Mouse (Mus musculus) left cerebral cortex, postnatal 25 days (tissue): Measurements from ENCODE around the gene Gm19965. TPM values are rescaled to one million over a fixed set of nuclear protein-coding genes. Genes with fewer than 3 reads are reported as not detected.

Experiments used
- DNase-seq, 2 experiments: peaks; one replicate each; pipeline ENCODE4 v3.0.0; 2022; ENCODE audit warnings: low spot score in 2 of 2, mixed read lengths in 1 of 2
- intact Hi-C: fragments of 180-260 bp; cut with DNase I; formaldehyde crosslinking; loops from one replicate; pipeline ENCODE4 v1.15.1; 2025
- total RNA-seq, 2 experiments: library from RNA; stranded (reverse); gene quantifications; 2 replicates each; pipeline ENCODE4 v1.2.3; 2021

Gm19965 gene
- not detected for total RNA-seq

GRCm38 (mm10) chr1:116802683-116803082 lies at the start of gene Gm19965:
TSS of gene Gm19965 (plus strand) at chr1:116802983.
- no peak for DNase-seq
- intact Hi-C loops: no loop called here

GRCm38 (mm10) chr1:116782471-116782989 lies 20.3 kb upstream of the Gm19965 start:
- DNase-seq: no peak
- intact Hi-C loops: no loop called here
